Mouse (Mus musculus): ENCODE results near the gene Ifitm5. TPM values are rescaled to one million over a fixed set of nuclear protein-coding genes. Genes with fewer than 3 reads are reported as not detected.

The Ifitm5 gene
- total RNA-seq, 4 experiments from 2014 or later, result 0.51 TPM; not detected in 3

GRCm38 (mm10) chr7:140941222-140942051 is 8.7 kb downstream of the Ifitm5 start, which contains the start of gene Pgghg:
Gene Pgghg (plus strand): TSS chr7:140941391.
- DNase-seq (ENCODE audit: low spot score in 2 of 2), result no peak

GRCm38 (mm10) chr7:140939669-140940171 is 10.4 kb downstream of the Ifitm5 start:
- no peak for DNase-seq (ENCODE audit: low spot score in 2 of 2)

GRCm38 (mm10) chr7:140938896-140939295 is 11.2 kb downstream of the Ifitm5 start:
- no peak for DNase-seq (ENCODE audit: low spot score in 2 of 2)

DNA sequence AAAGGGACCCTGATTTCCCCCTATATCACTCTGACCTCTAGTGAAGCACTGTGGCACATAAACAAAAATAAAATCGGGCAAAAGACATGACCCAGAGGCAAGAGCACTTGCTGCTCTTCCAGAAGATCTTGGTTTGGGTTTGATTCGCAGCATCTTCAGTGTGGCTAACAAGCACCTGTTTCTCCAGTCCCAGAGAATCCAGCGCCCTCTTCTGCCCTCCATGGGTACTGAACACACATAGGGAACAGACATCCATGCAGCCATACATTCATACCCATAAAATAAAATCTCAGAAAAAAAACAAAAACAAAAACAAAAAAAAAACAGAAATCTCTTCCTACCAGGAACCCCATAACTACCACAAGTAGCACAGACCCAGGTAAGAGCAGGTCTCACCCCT is 11.7 kb downstream of the Ifitm5 start:
- DNase-seq (ENCODE audit: low spot score in 2 of 2), result no peak

GRCm38 (mm10) chr7:140927181-140927580 is 22.9 kb downstream of the Ifitm5 start:
- no peak for DNase-seq (ENCODE audit: low spot score in 2 of 2)

GRCm38 (mm10) chr7:140923070-140923775 is 26.9 kb downstream of the Ifitm5 start:
- DNase-seq (ENCODE audit: low spot score in 2 of 2), result no peak

GRCm38 (mm10) chr7:140922398-140923069 is 27.6 kb downstream of the Ifitm5 start:
- no peak for DNase-seq (ENCODE audit: low spot score in 2 of 2)

DNA sequence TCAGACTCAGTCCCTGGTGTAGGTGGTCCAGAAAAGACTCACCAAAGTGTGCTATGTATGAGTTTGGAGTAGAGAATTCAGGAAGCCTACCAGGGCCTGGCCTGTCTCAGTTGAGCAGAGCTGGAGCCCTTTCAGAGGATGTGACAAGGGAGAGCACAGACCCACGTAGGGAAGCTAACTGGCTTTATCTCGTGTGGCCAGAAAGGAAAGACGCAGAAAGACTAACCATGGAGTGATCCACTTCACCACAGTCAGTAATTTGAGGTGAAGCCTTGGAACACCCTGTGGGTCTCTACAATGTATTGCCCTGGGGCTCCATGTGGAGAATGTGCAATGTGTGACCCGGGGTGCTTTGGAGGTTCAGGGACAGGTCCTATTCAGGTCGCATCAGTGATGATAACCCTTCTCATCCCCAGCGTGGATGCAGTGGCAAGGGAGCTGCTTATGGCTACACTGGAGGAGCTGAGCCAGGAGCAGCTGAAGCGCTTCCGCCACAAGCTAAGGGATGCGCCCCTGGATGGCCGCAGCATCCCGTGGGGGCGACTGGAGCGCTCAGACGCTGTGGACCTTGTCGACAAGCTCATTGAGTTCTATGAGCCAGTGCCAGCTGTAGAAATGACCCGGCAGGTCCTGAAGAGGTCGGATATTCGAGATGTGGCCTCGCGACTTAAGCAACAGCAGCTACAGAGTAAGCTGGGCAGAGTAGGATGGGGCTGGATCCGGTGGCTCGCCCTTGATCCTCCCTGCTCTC is 28.7 kb downstream of the Ifitm5 start:
- no peak for DNase-seq (ENCODE audit: low spot score in 2 of 2)

- no peak for DNase-seq (ENCODE audit: low spot score in 2 of 2)
Measured at GRCm38 (mm10) chr7:140920418-140921029, 29.6 kb downstream of the Ifitm5 start, which contains the start of gene Nlrp6. Gene Nlrp6 (plus strand): TSS chr7:140920902.

GRCm38 (mm10) chr7:140919911-140920310 is 30.2 kb downstream of the Ifitm5 start:
- DNase-seq (ENCODE audit: low spot score in 2 of 2), result no peak

DNA sequence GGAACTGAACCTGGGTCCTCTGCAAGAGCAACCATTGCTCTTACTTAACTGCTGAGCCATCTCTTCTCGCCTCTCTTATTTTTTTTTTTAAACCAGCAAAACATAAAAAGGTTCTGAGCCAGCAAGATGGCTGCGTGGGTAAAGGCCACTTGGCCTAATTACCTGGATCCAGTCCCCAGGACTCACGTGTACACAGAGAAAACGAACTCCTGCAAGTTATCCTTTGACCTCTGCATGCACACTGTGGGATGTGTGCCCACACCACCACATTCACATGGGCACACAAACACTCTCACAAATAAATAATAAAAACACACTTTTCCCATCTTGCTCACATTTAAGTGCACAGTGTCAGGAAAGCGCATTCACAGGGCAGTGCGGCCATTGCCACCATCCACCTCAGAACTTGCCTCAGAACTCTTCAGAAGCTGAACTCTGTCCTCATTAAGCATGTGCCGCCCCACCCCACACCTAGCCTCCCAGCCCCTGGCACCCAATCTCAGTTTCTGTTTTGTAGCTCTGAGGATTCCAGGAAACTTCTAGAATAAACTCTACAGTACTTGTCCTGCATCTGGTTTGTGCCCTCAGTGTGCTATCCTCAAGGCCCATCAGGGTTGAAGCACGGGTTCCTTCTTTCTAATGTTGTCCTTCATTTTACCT is 35.9 kb downstream of the Ifitm5 start:
- no peak for DNase-seq (ENCODE audit: low spot score in 2 of 2)

- DNase-seq (ENCODE audit: low spot score in 2 of 2), result no peak
Measured at GRCm38 (mm10) chr7:140912846-140913482, 37.1 kb downstream of the Ifitm5 start.

DNA sequence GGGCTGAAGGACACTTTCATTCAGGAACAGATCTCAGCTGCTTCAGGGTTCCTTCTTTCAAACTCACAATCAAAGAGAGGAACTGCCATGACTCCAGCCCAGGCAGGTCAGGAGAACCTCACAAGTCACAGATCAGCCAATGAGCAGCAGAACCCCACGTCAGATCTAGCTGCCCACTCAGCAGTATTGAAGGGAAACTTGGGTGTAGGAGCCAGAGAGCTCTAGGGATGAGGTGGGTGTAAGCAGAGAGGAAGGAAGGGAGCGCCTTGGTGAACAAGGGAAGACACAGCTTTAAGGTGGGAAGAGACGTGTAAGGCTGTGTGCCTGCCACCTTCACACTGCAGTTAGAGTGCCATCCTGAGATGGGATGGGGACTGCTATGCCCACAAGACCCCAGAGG is 37.8 kb downstream of the Ifitm5 start:
- peak; percentile 20 to 32 for DNase-seq (ENCODE audit: low spot score in 2 of 2)

DNA sequence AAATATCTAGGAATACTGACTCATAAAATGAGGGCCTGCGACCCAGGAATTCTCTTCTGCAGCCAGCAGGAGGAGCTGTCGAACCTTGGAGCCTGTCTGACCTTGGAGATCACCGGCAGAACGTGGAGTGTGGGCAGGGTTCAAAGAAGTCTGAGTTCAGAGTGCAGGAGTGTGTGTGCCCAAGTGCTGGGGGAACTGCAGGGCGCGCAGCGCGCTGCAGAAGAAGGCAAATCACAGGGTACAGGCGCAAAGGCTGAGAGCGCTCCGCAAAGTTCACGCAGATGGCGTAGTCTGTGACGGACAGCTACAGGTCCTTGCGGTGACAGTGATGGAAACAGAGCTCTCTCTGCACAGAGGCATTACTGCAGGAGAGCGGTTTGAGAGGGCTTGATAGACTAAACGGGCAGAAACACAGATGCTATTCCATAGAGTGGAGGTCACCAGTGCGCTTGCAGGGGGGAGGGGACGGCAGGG is 41.4 kb downstream of the Ifitm5 start:
- DNase-seq (ENCODE audit: low spot score in 2 of 2), result peak in 1 of 2 experiments; percentile 63

- DNase-seq (ENCODE audit: low spot score in 2 of 2), result no peak
Measured at GRCm38 (mm10) chr7:140908181-140908580, 41.9 kb downstream of the Ifitm5 start.

DNA sequence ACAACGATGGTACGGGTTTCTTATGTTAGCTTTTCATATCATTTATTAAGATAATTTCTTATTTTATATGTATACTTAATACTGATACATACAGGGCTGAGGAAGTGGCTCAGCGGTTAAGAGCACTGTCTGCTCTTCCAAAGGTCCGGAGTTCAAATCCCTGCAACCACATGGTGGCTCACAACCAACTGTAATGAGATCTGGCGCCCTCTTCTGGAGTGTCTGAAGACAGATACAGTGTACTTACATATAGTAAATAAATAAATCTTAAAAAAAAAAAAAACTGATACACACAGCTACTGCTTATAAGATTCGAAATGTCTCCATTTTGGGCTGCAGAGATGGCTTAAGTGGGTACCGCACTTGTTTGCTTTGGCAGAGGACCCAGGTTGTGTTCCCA is 42.4 kb downstream of the Ifitm5 start:
- no peak for DNase-seq (ENCODE audit: low spot score in 2 of 2)

GRCm38 (mm10) chr7:140907131-140907530 is 43.0 kb downstream of the Ifitm5 start:
- DNase-seq (ENCODE audit: low spot score in 2 of 2), result no peak

- no peak for DNase-seq (ENCODE audit: low spot score in 2 of 2)
Measured at GRCm38 (mm10) chr7:140905642-140906081, 44.4 kb downstream of the Ifitm5 start.

DNA sequence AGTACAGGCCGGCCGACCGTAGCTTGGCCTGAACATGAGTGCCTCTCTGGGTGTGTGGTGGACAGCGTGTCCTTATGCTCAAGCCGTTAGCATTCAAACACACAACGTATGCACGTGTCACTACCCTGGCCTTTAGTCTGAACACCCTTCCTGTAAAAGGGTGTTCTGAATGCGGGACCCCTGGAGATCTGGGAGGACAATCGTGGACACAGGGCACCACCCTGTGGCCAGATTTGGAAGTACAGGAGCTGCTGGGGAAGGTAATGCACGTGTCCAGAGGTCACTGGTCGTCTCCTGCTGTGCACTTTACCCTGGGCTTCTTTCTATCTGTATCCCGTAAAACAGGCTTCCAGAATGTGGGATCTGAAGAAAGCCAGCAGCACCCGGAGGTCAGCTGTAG is 46.9 kb downstream of the Ifitm5 start:
- peak in 1 of 2 experiments; percentile 81 for DNase-seq (ENCODE audit: low spot score in 2 of 2)
